Mouse (Mus musculus): ENCODE results near the gene Cyp2w1. TPM values are rescaled to one million over a fixed set of nuclear protein-coding genes. Genes with fewer than 3 reads are reported as not detected.

Gene Cyp2w1
- polyA plus RNA-seq, 1 experiment from 2014 or later, result 18.1 TPM

DNA sequence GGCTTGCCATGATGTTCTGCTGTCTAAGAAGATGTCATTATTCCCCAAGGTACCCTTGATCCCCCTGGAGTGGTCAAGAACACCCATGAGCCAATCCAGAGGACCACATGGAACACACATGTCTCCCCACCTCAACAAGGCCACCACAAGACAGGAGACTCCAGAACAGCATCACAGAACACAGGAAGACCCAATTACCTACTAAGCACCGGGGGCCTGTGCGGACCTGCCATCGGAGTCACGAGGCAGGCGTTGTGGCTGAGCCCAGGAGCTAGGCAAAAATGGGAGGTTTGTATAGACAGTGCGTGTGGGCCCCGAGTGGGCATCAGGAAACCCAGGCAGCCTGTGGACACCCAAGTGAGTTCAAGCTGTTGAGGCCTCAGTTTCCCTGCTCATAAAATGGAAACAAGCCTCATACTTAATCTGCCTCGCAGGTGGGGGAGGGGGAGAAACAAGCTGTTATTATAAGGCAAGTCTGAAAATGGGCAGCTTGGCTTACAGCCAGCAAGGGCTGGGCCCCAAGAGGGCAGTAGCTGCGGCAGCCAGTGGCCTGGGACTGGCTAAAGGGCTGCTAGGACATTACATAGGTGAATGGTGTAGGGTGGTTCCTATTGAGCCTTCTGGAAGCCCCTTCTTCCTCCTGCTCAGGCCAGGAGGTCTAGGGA lies 29.0 kb upstream of the Cyp2w1 start:
- Histone ChIP-seq H3K4me1 (replicated peaks; ENCODE audit: control insufficient read depth, insufficient read depth, low read length) (0 out of 2 replicates have a peak, but pooled peaks cover 7% of the 10 kb centered on the region), H3K9me3 (ENCODE audit: control insufficient read depth) (no peaks in the 10 kb centered on the region), H3K27ac (ENCODE audit: low read depth, low read length) (peak overlapping the region; percentile 88), H3K9ac (ENCODE audit: low read depth, low read length) (peak overlapping the region; percentile 85; the same call in 1 of the 2 replicates), H3K4me2 (replicated peaks; ENCODE audit: low read depth) (peak overlapping the region; percentile 95), H3K27me3 (replicated peaks; ENCODE audit: control insufficient read depth, insufficient read depth, low read length) (no peaks in the 10 kb centered on the region), H3K36me3 (ENCODE audit: control insufficient read depth, insufficient read depth) (no peaks in the 10 kb centered on the region), H3K4me3 (ENCODE audit: low read depth, low read length) (0 out of 2 replicates have a peak overlapping the region, but pooled peaks have one; percentile 69)
- WGBS, result 71% methylated on average over 9 of the region's 9 CpGs
- no peak for ATAC-seq
- no peak for TF ChIP-seq CTCF (IDR thresholded peaks at IDR 0.05; ENCODE audit: low read depth)

DNA sequence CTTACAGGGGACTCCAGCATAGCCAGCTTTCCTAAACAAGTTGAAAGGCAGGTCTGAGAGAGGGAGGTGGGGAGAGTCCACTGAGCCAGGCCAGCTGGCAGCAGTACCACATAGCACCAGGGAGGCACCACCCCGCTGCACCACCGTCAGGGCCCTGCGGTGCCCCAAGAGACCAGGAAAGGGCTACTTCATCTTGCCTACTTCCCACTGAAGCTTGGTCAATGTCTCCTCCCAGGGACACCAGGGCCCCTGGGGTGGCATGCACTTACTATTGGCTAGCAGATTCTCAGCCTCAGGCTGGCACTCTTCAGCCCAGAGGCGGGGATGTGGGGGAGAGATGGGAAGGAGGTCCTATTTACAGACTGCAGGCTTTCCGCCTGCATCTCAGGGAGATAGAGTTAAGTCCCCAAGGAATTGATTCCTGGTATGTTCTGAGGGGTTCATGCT lies 28.3 kb upstream of the Cyp2w1 start:
- ATAC-seq, result peak; percentile 42
- Histone ChIP-seq H3K27me3 (replicated peaks; ENCODE audit: control insufficient read depth, insufficient read depth, low read length) (no peaks in the 10 kb centered on the region), H3K4me1 (replicated peaks; ENCODE audit: control insufficient read depth, insufficient read depth, low read length) (0 out of 2 replicates have a peak, but pooled peaks cover 7% of the 10 kb centered on the region), H3K27ac (ENCODE audit: low read depth, low read length) (peak overlapping the region; percentile 88), H3K36me3 (ENCODE audit: control insufficient read depth, insufficient read depth) (no peaks in the 10 kb centered on the region), H3K4me2 (replicated peaks; ENCODE audit: low read depth) (peak overlapping the region; percentile 95), H3K4me3 (ENCODE audit: low read depth, low read length) (peak overlapping the region; percentile 69), H3K9me3 (ENCODE audit: control insufficient read depth) (no peaks in the 10 kb centered on the region), H3K9ac (ENCODE audit: low read depth, low read length) (peak overlapping the region; percentile 85)
- 35% methylated on average over 5 of the region's 5 CpGs for WGBS
- peak; percentile 54 for TF ChIP-seq CTCF (IDR thresholded peaks at IDR 0.05; ENCODE audit: low read depth)

DNA sequence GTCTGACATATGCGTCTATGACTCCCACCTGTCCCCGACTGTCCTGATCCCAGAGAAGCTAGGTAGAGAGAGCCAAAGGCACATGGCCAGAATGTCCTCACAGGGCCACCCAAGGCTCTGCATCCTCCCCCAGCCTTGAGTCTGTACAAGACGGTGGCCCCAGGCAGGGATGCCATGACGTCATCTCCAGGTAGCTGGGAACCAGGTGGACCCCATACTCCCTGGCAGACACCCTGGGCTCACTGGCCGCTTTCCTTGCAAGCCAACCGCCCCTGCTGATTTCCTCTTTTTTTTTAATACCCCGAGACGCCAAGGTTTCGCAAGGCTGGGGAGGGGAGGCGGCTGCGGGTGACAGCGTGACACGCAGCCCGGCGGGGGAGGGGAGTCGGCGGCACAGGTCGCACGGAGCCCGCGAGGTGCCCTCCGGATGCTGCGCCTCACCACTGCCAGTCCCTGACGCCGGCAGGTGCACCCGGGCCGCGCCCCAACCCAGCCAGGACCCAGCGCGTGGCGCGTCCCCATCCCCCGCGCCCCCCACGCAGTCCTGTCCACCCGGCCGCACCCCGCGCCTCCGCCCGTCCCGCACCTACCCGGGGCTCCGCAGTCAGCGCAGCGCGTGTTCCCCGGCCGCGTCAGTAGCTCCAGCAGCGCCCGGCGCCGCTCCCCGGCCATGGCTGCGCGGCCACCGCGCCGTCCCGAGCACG lies 27.6 kb upstream of the Cyp2w1 start:
- Histone ChIP-seq H3K36me3 (ENCODE audit: control insufficient read depth, insufficient read depth) (no peaks in the 10 kb centered on the region), H3K4me3 (ENCODE audit: low read depth, low read length) (peak overlapping the region; percentile 69), H3K9ac (ENCODE audit: low read depth, low read length) (peak overlapping the region; percentile 85), H3K9me3 (ENCODE audit: control insufficient read depth) (no peaks in the 10 kb centered on the region), H3K4me2 (replicated peaks; ENCODE audit: low read depth) (peak overlapping the region; percentile 95), H3K27ac (ENCODE audit: low read depth, low read length) (peak overlapping the region; percentile 88), H3K4me1 (replicated peaks; ENCODE audit: control insufficient read depth, insufficient read depth, low read length) (0 out of 2 replicates have a peak, but pooled peaks cover 7% of the 10 kb centered on the region), H3K27me3 (replicated peaks; ENCODE audit: control insufficient read depth, insufficient read depth, low read length) (no peaks in the 10 kb centered on the region)
- ATAC-seq, result peak; percentile 31
- TF ChIP-seq CTCF (IDR thresholded peaks at IDR 0.05; ENCODE audit: low read depth), result no peak
- WGBS, result 1% methylated on average over 55 of the region's 62 CpGs

DNA sequence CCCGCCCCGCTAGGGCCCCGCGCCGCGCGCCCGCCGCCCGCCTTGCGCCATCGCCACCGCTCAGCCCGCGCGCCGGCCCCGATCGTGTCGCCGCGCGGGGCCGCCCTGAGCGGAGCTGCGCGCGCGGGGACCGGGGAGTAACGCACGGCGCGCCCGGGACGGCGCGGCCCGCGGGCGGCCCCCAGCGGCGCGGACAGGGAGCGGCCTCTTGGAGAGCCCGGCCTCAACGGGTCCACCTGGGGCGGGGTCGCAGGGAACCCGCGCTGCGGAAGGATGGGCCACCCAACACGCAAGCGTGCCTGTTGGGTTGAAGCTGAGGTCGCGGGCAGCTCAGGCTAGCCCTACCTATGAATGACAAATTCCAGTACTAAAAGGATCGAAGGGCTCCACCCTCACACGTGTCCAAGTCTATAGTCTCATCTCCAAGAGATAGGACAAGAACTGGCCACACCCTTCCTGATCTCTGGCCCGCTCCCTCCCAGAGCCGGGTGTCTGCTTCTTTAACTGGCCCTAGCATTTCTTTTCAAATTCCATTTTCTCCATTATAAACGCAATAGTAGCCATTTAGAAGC lies 26.9 kb upstream of the Cyp2w1 start, which contains the start of gene Adap1:
Adap1 (minus strand) TSS at position 228 of the 572 bp plus-strand sequence.
- Histone ChIP-seq H3K4me1 (replicated peaks; ENCODE audit: control insufficient read depth, insufficient read depth, low read length) (0 out of 2 replicates have a peak, but pooled peaks cover 7% of the 10 kb centered on the region), H3K36me3 (ENCODE audit: control insufficient read depth, insufficient read depth) (no peaks in the 10 kb centered on the region), H3K9me3 (ENCODE audit: control insufficient read depth) (no peaks in the 10 kb centered on the region), H3K4me2 (replicated peaks; ENCODE audit: low read depth) (peak within 1 kb of the TSS; percentile 95), H3K27me3 (replicated peaks; ENCODE audit: control insufficient read depth, insufficient read depth, low read length) (no peaks in the 10 kb centered on the region), H3K27ac (ENCODE audit: low read depth, low read length) (peak within 1 kb of the TSS; percentile 88), H3K9ac (ENCODE audit: low read depth, low read length) (peak within 1 kb of the TSS; percentile 85), H3K4me3 (ENCODE audit: low read depth, low read length) (peak within 1 kb of the TSS; percentile 69)
- peak; percentile 79 for ATAC-seq
- TF ChIP-seq CTCF (IDR thresholded peaks at IDR 0.05; ENCODE audit: low read depth), result peak; percentile 68
- WGBS, result 1% methylated on average over 61 of the region's 61 CpGs

DNA sequence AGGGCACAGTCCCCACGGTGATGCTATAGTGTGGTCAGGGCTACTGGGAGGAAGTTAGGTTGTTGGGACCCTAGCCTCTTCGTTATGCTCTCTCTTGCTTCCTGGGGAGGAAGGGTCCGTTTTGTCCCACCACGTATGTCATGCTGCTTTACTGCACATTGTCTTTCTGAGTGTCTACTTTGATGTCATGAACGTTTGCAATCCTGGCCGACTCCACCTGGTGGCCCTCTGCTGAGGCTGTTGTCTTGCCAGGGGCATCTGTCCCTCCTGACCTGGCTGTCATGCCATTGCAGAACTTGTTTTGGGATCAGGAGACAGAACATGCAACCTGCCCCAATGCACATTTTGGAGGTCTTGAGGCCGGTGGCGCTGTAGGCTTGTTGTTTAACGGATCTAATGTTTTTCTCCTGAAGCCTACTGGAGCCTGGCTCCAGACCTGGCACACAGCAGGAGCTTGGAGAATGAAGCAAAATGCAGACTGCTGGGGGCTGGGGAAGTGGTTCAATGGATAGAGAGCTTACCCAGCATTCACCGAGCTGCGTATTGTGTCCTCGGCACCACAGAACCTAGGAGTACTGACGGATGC lies 26.2 kb upstream of the Cyp2w1 start:
- WGBS, result 68% methylated on average over 13 of the region's 13 CpGs
- no peak overlapping the region for H3K9ac ChIP-seq (ENCODE audit: low read depth, low read length)
- H3K27me3 ChIP-seq (replicated peaks; ENCODE audit: control insufficient read depth, insufficient read depth, low read length), result no peaks in the 10 kb centered on the region
- ATAC-seq, result no peak
- H3K4me3 ChIP-seq (ENCODE audit: low read depth, low read length), result no peak overlapping the region
- no peak overlapping the region for H3K4me2 ChIP-seq (replicated peaks; ENCODE audit: low read depth)
- H3K36me3 ChIP-seq (ENCODE audit: control insufficient read depth, insufficient read depth), result no peaks in the 10 kb centered on the region
- TF ChIP-seq CTCF (IDR thresholded peaks at IDR 0.05; ENCODE audit: low read depth), result peak; percentile 60
- H3K4me1 ChIP-seq (replicated peaks; ENCODE audit: control insufficient read depth, insufficient read depth, low read length), result 0 out of 2 replicates have a peak, but pooled peaks cover 7% of the 10 kb centered on the region
- no peak overlapping the region; the same call in 1 of the 2 replicates for H3K27ac ChIP-seq (ENCODE audit: low read depth, low read length)
- H3K9me3 ChIP-seq (ENCODE audit: control insufficient read depth), result no peaks in the 10 kb centered on the region
